Mouse (Mus musculus) midbrain, postnatal 0 days (tissue): ENCODE results near the gene Lsm2. TPM values are rescaled to one million over a fixed set of nuclear protein-coding genes. Genes with fewer than 3 reads are reported as not detected.
"Not testable (repeated sequence)": the region's sequence is repeated elsewhere in the genome, so short reads cannot be mapped to it uniquely, and the experiment has no call there.

Experiments
- ATAC-seq: fragments of 200-750 bp; cut with Nextera tagmentation; 2 replicates; pipeline ENCODE4 v1.8.0; 2017; ENCODE audit warnings: moderate number of reproducible peaks, mild to moderate bottlenecking, moderate TSS enrichment, moderate library complexity; ENCODE audit not compliant: low FRiP score
- DNase-seq: peaks from one replicate; pipeline ENCODE4 v3.0.0-alpha.2; 2015; ENCODE audit warnings: low spot score
- H3K27ac ChIP-seq: fragments of 300-500 bp; sonication (generic); 2 replicates; pipeline ENCODE4 v1.5.1; 2014; ENCODE audit warnings: low read depth, mild to moderate bottlenecking, low read length, mixed read lengths
- H3K27me3 ChIP-seq: fragments of 300-500 bp; sonication (generic); 2 replicates; pipeline ENCODE4 v1.6.1; 2014; ENCODE audit warnings: low read length, control low read depth, mixed read lengths; ENCODE audit not compliant: insufficient read depth
- H3K36me3 ChIP-seq: fragments of 300-500 bp; sonication (generic); 2 replicates; pipeline ENCODE4 v1.6.1; 2014; ENCODE audit warnings: low read length, control low read depth, mixed read lengths; ENCODE audit not compliant: insufficient read depth
- H3K4me1 ChIP-seq: fragments of 300-500 bp; sonication (generic); 2 replicates; pipeline ENCODE4 v1.6.1; 2014; ENCODE audit warnings: mild to moderate bottlenecking, control low read depth, antibody characterized with exemption, low read length, mixed read lengths; ENCODE audit not compliant: insufficient read depth
- H3K4me2 ChIP-seq: fragments of 300-500 bp; sonication (generic); 2 replicates; pipeline ENCODE4 v1.6.1; 2014; ENCODE audit warnings: low read depth, mild to moderate bottlenecking, low read length, mixed read lengths; ENCODE audit not compliant: poor library complexity, severe bottlenecking
- H3K4me3 ChIP-seq: fragments of 300-500 bp; sonication (generic); 2 replicates; pipeline ENCODE4 v1.5.1; 2014; ENCODE audit warnings: low read depth, mild to moderate bottlenecking, low read length, moderate library complexity
- H3K9ac ChIP-seq: fragments of 300-500 bp; sonication (generic); replicated peaks from 2 replicates; pipeline ENCODE4 v1.6.1; 2014; ENCODE audit warnings: mild to moderate bottlenecking, low read length, moderate library complexity, mixed read lengths; ENCODE audit not compliant: poor library complexity, severe bottlenecking
- H3K9me3 ChIP-seq: fragments of 300-500 bp; sonication (generic); 2 replicates; pipeline ENCODE4 v1.6.1; 2016; ENCODE audit warnings: low read length, control low read depth
- CTCF ChIP-seq: IDR thresholded peaks from 2 replicates; pipeline ENCODE4 v1.5.1; 2016; ENCODE audit warnings: antibody characterized with exemption, mild to moderate bottlenecking
- WGBS: fragments of 180-500 bp; shearing (Covaris S2); extraction: QIAGEN DNeasy Blood & Tissue Kit; methylation state at CpG from one replicate; pipeline ENCODE4 v1.1.7; 2014; 5-methylcytosine and 5-hydroxymethylcytosine counted together
- polyA plus RNA-seq: library from polyadenylated mRNA; unstranded; fragments of >200 nt; fragmentation: Nextera tagmentation; extraction: Ambion mirVana; gene quantifications from 2 replicates; pipeline ENCODE4 v1.2.1, GENCODE M21; 2015
- total RNA-seq: library from RNA; depleted of rRNA; stranded (reverse); fragments of >200 nt; gene quantifications from 2 replicates; pipeline ENCODE4 v1.2.3, GENCODE M21; 2014

The Lsm2 gene
- total and polyA plus RNA-seq, 2 experiments from 2014 or later = 35.3 to 94.9 TPM

DNA sequence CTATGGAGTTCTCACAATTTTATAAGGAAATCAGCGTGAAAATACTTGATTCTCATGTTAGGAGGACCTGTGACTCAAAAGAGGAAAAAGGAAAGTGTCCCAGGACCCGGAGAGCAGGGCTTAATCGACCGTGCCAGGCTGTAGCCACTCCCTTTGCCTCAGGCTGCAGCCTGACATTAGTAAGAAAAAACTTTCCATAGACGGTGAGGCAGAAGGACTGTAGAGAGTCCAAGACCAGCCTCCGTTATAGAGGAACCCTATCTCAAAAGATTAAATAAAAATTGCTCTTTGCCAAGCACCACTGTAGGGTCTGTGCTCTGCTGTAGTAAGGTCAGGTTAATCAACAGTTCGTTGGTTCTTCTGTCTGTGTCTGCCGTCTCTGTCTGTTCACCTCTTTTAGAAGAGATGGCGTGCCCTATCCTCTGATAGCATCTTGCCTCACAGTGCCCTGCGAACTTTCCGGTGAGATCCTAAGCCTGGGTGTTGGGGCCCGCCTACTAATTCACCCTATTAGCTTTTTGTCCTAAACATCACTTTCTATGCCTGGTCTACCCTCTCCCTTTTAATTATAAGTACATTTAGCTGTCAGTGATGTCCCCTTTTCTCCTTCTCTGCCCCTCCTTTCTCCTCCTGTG, 21.7 kb upstream of the Lsm2 start:
- no peak overlapping the region for H3K27ac ChIP-seq
- H3K4me1 ChIP-seq = no peaks in the 10 kb centered on the region
- no peaks in the 10 kb centered on the region for H3K36me3 ChIP-seq
- WGBS = 14% methylated on average over 12 of the region's 12 CpGs
- no peaks in the 10 kb centered on the region for H3K9me3 ChIP-seq
- DNase-seq (no peak), ATAC-seq (no peak)
- H3K9ac ChIP-seq = no peak overlapping the region
- H3K4me2 ChIP-seq = peak overlapping the region; percentile 48
- no peak for TF ChIP-seq CTCF
- peak overlapping the region; percentile 36 for H3K4me3 ChIP-seq
- H3K27me3 ChIP-seq = peaks cover 3% of the 10 kb centered on the region; the same call in 1 of the 2 replicates

GRCm38 (mm10) chr17:34960702-34961493, 20.8 kb upstream of the Lsm2 start:
- Histone ChIP-seq H3K4me2 (no peak overlapping the region), H3K4me3 (no peak overlapping the region), H3K27ac (no peak overlapping the region), H3K9ac (no peak overlapping the region), H3K36me3 (no peaks in the 10 kb centered on the region), H3K4me1 (no peaks in the 10 kb centered on the region), H3K27me3 (no peaks in the 10 kb centered on the region), H3K9me3 (no peaks in the 10 kb centered on the region)
- no peak for TF ChIP-seq CTCF
- ATAC-seq (no peak), DNase-seq (no peak)

GRCm38 (mm10) chr17:34962125-34962524, 19.5 kb upstream of the Lsm2 start:
- H3K9me3 ChIP-seq = no peaks in the 10 kb centered on the region
- no peaks in the 10 kb centered on the region for H3K4me1 ChIP-seq
- no peaks in the 10 kb centered on the region for H3K36me3 ChIP-seq
- H3K27me3 ChIP-seq = no peaks in the 10 kb centered on the region
- H3K4me3 ChIP-seq = no peak overlapping the region
- no peak overlapping the region for H3K27ac ChIP-seq
- H3K4me2 ChIP-seq = no peak overlapping the region
- DNase-seq (no peak), ATAC-seq (no peak)
- no peak overlapping the region for H3K9ac ChIP-seq
- 40% methylated on average over 3 of the region's 3 CpGs for WGBS
- TF ChIP-seq CTCF = no peak

DNA sequence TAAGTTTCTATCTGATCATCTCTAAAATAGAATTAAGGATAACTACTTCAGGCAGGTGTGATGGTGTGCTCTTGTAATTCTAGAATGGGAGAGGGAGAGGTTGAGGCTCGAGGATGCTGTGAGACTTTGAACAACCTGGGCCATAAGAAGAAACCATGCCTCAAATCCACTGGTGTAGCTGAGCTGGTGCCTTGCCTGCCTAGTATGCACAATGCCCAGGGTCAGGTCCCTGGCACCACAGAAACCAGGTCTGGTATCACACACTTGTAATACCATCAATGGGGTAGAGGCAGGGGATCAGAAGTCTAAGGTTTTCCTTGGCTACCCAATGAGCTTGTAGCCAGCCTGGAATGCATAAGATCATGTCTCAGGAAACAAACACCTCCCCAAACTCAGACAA, 18.8 kb upstream of the Lsm2 start:
- no peaks in the 10 kb centered on the region for H3K36me3 ChIP-seq
- 53% methylated on average over 1 of the region's 1 CpGs for WGBS
- no peak for ATAC-seq

DNA sequence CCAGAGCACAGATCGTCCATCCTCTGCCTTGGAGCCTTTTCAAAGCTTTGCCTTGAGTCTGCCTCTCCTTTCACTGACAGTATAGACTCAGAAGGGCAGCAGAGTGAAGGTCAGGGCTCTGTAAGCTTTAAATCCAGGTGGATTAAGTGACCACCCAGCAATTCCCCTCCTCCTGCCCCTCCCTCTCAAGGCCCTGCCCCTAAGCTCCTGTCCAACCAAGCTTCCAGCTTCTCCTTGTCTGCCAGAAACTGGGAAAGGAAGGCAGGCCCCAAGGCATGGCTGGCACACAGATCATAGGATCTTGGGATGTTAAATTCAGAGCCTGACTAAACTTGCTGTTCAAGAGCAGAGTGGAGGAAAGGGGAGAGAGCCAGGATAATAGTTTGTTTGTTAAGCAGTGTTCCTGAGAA, 17.0 kb upstream of the Lsm2 start:
- no peaks in the 10 kb centered on the region for H3K9me3 ChIP-seq
- H3K36me3 ChIP-seq = no peaks in the 10 kb centered on the region
- no peak for TF ChIP-seq CTCF
- H3K4me2 ChIP-seq = no peak overlapping the region
- no peak overlapping the region for H3K27ac ChIP-seq
- no peaks in the 10 kb centered on the region for H3K4me1 ChIP-seq
- ATAC-seq (no peak), DNase-seq (no peak)
- H3K9ac ChIP-seq = 0 out of 2 replicates have a peak overlapping the region, but pooled peaks have one; percentile 4
- H3K27me3 ChIP-seq = peaks cover 16% of the 10 kb centered on the region
- no peak overlapping the region for H3K4me3 ChIP-seq
- WGBS = 0% methylated on average over 1 of the region's 1 CpGs

More for the DNA sequence above, 18.8 kb upstream of the Lsm2 start:
- no peak for TF ChIP-seq CTCF
- Histone ChIP-seq H3K4me1 (no peaks in the 10 kb centered on the region), H3K9ac (no peak overlapping the region), H3K27me3 (0 out of 2 replicates have a peak, but pooled peaks cover under 1% of the 10 kb centered on the region), H3K9me3 (no peaks in the 10 kb centered on the region), H3K4me3 (no peak overlapping the region), H3K4me2 (no peak overlapping the region), H3K27ac (no peak overlapping the region)
- DNase-seq = no peak

- no peak for TF ChIP-seq CTCF
- Histone ChIP-seq H3K27me3 (peaks cover 18% of the 10 kb centered on the region), H3K9me3 (no peaks in the 10 kb centered on the region), H3K27ac (no peak overlapping the region), H3K9ac (no peak overlapping the region), H3K36me3 (no peaks in the 10 kb centered on the region), H3K4me3 (no peak overlapping the region), H3K4me1 (no peaks in the 10 kb centered on the region), H3K4me2 (no peak overlapping the region)
- ATAC-seq (no peak), DNase-seq (no peak)
- WGBS = 81% methylated on average over 5 of the region's 5 CpGs
Observed at GRCm38 (mm10) chr17:34965627-34966026, 16.0 kb upstream of the Lsm2 start.

DNA sequence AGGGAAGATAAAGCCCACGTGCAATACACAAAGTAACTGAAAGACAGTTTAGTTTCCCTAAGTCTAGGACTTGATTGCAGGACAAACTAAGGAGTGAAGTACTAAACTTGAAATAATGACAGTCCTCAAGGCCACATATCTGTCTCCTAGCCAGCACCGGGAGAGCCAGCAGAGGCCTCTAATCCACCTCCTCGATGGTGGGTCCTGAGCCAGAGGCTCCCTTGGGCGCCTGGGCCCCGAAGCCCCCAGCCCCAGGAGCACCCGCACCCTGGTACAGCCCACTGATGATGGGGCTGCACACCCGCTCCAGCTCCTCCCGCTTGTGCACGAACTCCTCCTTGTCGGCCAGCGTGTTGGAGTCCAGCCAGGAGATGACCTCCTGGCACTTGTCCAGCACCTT, 11.8 kb upstream of the Lsm2 start, which contains the start of gene Gm20481:
Gene Gm20481, plus strand, starts transcription at position 91 of the 400 bp plus-strand sequence.
- H3K27me3 ChIP-seq = peaks cover 18% of the 10 kb centered on the region
- not testable (repeated sequence) for ATAC-seq, H3K27ac ChIP-seq, H3K9me3 ChIP-seq, H3K4me2 ChIP-seq, H3K9ac ChIP-seq, H3K36me3 ChIP-seq, H3K4me1 ChIP-seq, H3K4me3 ChIP-seq, DNase-seq
- 72% methylated on average over 6 of the region's 11 CpGs for WGBS

DNA sequence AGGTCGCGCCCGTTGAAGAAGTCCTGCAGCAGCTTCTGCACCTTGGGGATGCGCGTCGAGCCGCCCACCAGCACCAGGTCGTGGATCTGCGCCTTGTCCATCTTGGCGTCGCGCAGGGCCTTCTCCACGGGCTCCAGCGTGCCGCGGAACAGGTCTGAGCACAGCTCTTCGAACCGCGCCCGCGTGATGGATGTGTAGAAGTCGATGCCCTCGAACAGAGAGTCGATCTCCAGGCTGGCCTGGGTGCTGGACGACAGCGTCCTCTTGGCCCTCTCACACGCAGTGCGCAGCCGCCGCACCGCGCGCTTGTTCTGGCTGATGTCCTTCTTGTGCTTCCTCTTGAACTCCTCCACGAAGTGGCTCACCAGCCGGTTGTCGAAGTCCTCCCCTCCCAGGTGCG, 10.8 kb upstream of the Lsm2 start:
- WGBS = 28% methylated on average over 17 of the region's 37 CpGs
- H3K27ac ChIP-seq, ATAC-seq, H3K4me3 ChIP-seq, H3K9me3 ChIP-seq, H3K36me3 ChIP-seq, H3K9ac ChIP-seq, H3K4me2 ChIP-seq, H3K4me1 ChIP-seq, DNase-seq: not testable (repeated sequence)
- H3K27me3 ChIP-seq = peaks cover 18% of the 10 kb centered on the region
